Mouse (Mus musculus) limb, embryonic 13.5 days (tissue): ENCODE data around the gene Fbxo44. TPM values are rescaled to one million over a fixed set of nuclear protein-coding genes. Genes with fewer than 3 reads are reported as not detected.
"Not testable (repeated sequence)": the region's sequence is repeated elsewhere in the genome, so short reads cannot be mapped to it uniquely, and the experiment has no call there.

Experiments
- ATAC-seq: fragments of 200-750 bp; cut with Nextera tagmentation; 2 replicates; pipeline ENCODE4 v1.8.0; 2017; ENCODE audit warnings: low read depth, moderate number of reproducible peaks, moderate TSS enrichment; ENCODE audit not compliant: low FRiP score
- H3K27ac ChIP-seq: fragments of 300-500 bp; sonication (generic); 2 replicates; pipeline ENCODE4 v1.5.1; 2015; ENCODE audit warnings: inconsistent platforms, mild to moderate bottlenecking, moderate library complexity
- H3K27me3 ChIP-seq: fragments of 300-500 bp; sonication (generic); 2 replicates; pipeline ENCODE4 v1.6.1; 2015; ENCODE audit warnings: mild to moderate bottlenecking, inconsistent platforms
- H3K36me3 ChIP-seq: fragments of 300-500 bp; sonication (generic); 2 replicates; pipeline ENCODE4 v1.6.1; 2015; ENCODE audit warnings: inconsistent platforms, mild to moderate bottlenecking, moderate library complexity
- H3K4me1 ChIP-seq: fragments of 300-500 bp; sonication (generic); 2 replicates; pipeline ENCODE4 v1.6.1; 2015; ENCODE audit warnings: inconsistent platforms
- H3K4me2 ChIP-seq: fragments of 300-500 bp; sonication (generic); replicated peaks from 2 replicates; pipeline ENCODE4 v1.6.1; 2015; ENCODE audit warnings: inconsistent platforms, mild to moderate bottlenecking, moderate library complexity
- H3K4me3 ChIP-seq: fragments of 300-500 bp; sonication (generic); 2 replicates; pipeline ENCODE4 v1.5.1; 2015; ENCODE audit warnings: moderate library complexity, mild to moderate bottlenecking, inconsistent platforms
- H3K9ac ChIP-seq: fragments of 300-500 bp; sonication (generic); 2 replicates; pipeline ENCODE4 v1.6.1; 2015; ENCODE audit warnings: mild to moderate bottlenecking, inconsistent platforms
- H3K9me3 ChIP-seq: fragments of 300-500 bp; sonication (generic); 2 replicates; pipeline ENCODE4 v1.6.1; 2016; ENCODE audit warnings: inconsistent platforms
- WGBS: fragments of 180-500 bp; shearing (Covaris S2); methylation state at CpG from one replicate; pipeline ENCODE4 v1.1.7; 2015; 5-methylcytosine and 5-hydroxymethylcytosine counted together
- polyA plus RNA-seq: library from polyadenylated mRNA; unstranded; fragments of >200 nt; fragmentation: Nextera tagmentation; extraction: Ambion mirVana; gene quantifications from 2 replicates; pipeline ENCODE4 v1.2.1, GENCODE M21; 2015

The Fbxo44 gene
- polyA plus RNA-seq, 1 experiment from 2014 or later: 14.6 TPM

DNA sequence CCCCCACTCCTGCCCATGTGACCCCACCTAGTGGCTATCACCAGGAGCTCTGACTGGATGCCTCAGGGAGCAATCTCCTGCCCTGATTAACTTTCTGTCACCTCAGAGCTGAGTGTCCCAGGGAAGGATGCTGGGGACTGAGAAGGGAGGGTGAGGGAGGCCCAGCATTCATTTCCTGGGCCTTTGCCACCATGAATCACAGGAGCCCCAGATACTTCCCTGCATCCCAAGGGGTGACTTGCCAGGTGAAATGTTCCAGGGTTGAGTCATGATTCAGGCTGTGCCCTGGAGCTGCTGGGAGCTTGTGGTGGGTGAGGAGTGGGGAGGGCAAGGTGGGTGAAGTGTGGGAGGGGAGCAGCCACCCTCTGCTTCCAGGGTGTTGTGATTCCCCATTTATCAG, 17.4 kb upstream of the Fbxo44 start:
- Histone ChIP-seq H3K27ac (no peak overlapping the region), H3K9ac (no peak overlapping the region), H3K27me3 (peaks cover 69% of the 10 kb centered on the region), H3K4me2 (no peak overlapping the region), H3K9me3 (no peaks in the 10 kb centered on the region), H3K36me3 (no peaks in the 10 kb centered on the region), H3K4me1 (peaks cover 7% of the 10 kb centered on the region), H3K4me3 (no peak overlapping the region)
- no peak for ATAC-seq

DNA sequence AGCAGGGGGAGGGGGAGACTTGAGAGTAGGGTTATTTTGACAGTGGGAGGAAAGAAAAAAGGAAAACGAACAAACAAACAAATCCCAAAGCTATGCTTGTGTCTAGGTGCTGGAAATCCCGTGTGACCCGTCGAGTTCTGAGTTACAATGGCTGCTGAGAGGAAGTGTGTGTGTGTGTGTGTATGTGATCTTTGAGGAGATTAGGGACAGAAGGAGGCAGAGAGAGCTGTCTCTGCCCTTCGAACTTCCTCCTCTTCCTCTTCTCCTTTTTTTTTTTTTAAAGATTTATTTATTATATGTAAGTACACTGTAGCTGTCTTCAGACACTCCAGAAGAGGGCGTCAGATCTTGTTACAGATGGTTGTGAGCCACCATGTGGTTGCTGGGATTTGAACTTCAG, 16.3 kb upstream of the Fbxo44 start:
- not testable (repeated sequence) for ATAC-seq, H3K9ac ChIP-seq, H3K4me3 ChIP-seq, H3K4me1 ChIP-seq, H3K4me2 ChIP-seq, H3K9me3 ChIP-seq, H3K27ac ChIP-seq, H3K36me3 ChIP-seq
- 72% methylated on average over 5 of the region's 6 CpGs for WGBS
- H3K27me3 ChIP-seq: peaks cover 77% of the 10 kb centered on the region

DNA sequence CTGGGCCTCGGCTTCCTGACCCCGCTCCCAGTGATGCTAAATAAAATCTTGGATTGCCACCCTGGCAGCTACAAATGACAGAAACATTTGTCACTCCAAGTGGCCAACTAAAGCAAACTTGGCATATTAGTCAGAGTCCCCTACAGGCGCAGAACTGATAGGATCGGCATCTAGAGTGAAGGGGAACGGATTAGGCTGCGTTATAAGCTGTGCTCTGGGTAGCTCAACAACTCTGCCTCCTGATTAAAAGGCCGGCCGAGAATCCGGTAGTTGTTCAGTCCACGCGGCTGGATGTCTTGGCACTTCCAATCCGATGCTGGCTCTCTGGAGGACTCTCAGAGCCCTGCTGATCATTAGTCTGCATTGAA, 14.2 kb upstream of the Fbxo44 start:
- no peak for ATAC-seq
- Histone ChIP-seq H3K4me3 (no peak overlapping the region), H3K4me2 (peak overlapping the region; percentile 45; the same call in 1 of the 2 replicates), H3K36me3 (no peaks in the 10 kb centered on the region), H3K9me3 (no peaks in the 10 kb centered on the region), H3K9ac (no peak overlapping the region), H3K4me1 (peaks cover 7% of the 10 kb centered on the region), H3K27ac (no peak overlapping the region), H3K27me3 (peaks cover 93% of the 10 kb centered on the region)
- 16% methylated on average over 12 of the region's 12 CpGs for WGBS

DNA sequence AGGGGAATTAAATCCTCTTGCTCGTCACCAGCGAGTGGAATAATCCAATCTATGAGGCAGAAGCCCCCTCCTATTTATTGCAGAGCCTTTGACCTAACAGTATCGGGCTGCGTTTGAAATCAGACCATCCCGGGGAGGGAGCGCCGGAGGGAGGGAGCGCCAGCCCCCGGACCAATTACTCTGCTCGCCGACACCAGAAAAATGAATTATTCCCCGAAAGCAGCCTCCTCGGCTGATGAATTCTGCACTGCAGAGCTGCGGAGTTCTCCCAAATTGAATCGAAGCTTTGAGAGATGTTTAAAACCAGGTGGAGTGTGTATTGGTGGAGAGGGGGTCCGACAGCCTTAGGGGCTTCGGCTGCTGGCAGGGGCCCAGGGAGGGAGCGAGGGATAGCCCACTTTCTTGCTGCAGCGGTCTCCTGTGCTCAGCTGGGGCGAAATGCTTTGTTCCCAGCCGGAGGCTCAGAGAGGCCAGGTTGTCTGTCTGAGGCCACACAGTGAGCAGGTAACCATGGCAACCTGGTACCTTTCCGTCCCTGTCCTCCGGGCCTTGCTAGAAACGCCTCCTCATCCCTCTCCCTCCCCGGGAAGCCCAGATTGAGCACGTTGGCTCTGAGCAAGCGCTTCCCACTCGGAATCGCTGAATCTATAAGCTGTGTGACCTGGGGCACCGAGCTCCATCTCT, 13.7 kb upstream of the Fbxo44 start:
- WGBS: under 1% methylated on average over 30 of the region's 30 CpGs
- ATAC-seq: no peak
- H3K9ac ChIP-seq: no peak overlapping the region; the same call in 1 of the 2 replicates
- peaks cover 91% of the 10 kb centered on the region for H3K27me3 ChIP-seq
- H3K4me3 ChIP-seq: peak overlapping the region; percentile 22
- no peak overlapping the region for H3K27ac ChIP-seq
- peak overlapping the region; percentile 45 for H3K4me2 ChIP-seq
- H3K9me3 ChIP-seq: no peaks in the 10 kb centered on the region
- H3K4me1 ChIP-seq: peaks cover 7% of the 10 kb centered on the region
- H3K36me3 ChIP-seq: no peaks in the 10 kb centered on the region

DNA sequence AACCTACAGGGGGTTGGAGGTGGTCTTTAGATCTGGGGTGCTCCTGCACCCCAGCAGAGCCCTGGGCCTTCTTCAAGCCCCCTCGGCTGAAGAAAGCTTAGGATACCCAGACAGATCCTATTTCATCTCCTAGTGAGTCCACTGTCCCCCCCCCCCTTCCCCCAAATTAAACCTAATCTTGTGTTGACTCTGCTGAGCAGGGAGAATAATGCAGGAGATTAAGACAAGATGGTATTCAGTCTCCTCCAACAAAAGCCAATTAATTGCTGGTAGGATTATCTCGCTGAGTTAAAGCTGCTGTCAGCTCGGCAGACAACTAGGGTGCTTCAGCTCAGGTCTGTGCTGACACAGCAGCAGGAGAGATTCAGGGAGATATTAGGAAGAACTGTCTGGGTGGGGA, 11.0 kb upstream of the Fbxo44 start:
- H3K36me3 ChIP-seq: no peaks in the 10 kb centered on the region
- no peak for ATAC-seq
- H3K9me3 ChIP-seq: no peaks in the 10 kb centered on the region
- H3K27me3 ChIP-seq: peaks cover 90% of the 10 kb centered on the region
- no peak overlapping the region for H3K4me2 ChIP-seq
- H3K4me3 ChIP-seq: no peak overlapping the region
- no peak overlapping the region for H3K9ac ChIP-seq
- H3K4me1 ChIP-seq: peaks cover 14% of the 10 kb centered on the region
- H3K27ac ChIP-seq: no peak overlapping the region
- WGBS: 55% methylated on average over 3 of the region's 3 CpGs

DNA sequence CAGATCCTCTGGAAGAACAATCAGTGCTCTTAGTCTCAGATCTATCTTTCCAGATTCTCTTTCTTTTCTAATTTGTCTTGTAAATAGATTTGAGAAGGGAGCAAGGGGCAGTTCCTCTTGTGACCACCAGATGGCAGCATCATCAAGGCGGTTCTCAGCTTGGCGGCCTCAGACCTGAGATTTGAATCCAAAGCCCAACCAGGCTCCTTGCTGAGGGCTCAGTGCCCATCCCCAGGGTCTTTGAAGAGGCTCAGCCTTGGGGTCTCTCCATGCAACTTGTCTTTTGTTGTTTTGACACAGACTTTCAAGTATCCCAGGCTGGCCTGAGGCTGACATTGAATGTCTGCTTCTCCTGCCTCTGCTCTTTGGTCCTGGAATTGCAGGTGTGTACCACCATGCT, 10.6 kb upstream of the Fbxo44 start:
- peaks cover 18% of the 10 kb centered on the region for H3K4me1 ChIP-seq
- H3K9ac ChIP-seq: no peak overlapping the region
- WGBS: 0% methylated on average over 2 of the region's 2 CpGs
- ATAC-seq: no peak
- peaks cover 90% of the 10 kb centered on the region for H3K27me3 ChIP-seq
- H3K4me3 ChIP-seq: no peak overlapping the region
- H3K4me2 ChIP-seq: no peak overlapping the region
- no peak overlapping the region for H3K27ac ChIP-seq
- no peaks in the 10 kb centered on the region for H3K36me3 ChIP-seq
- H3K9me3 ChIP-seq: no peaks in the 10 kb centered on the region

DNA sequence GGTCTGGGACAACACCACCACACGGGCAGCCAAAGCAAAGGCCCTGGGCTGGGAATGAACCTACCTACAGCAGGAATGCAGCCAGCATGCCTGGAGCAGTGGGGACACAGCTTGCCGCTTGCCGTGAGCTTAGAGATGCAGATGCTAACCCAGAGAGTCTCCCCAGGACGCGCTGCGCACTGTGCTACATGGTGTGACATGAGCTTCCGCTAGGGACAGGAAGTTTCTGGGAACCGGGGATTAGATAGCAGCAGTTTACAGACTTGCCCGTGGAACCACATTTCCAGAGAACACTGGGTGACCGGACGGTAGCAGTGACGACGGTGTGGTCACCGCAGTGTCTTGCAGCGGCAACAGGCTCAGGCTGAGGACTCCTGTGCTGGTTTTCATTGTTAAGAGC, 9.3 kb upstream of the Fbxo44 start:
- Histone ChIP-seq H3K4me1 (peaks cover 27% of the 10 kb centered on the region), H3K27me3 (peaks cover 90% of the 10 kb centered on the region), H3K27ac (no peak overlapping the region), H3K4me2 (no peak overlapping the region), H3K9me3 (no peaks in the 10 kb centered on the region), H3K9ac (no peak overlapping the region), H3K36me3 (no peaks in the 10 kb centered on the region), H3K4me3 (no peak overlapping the region)
- WGBS: 21% methylated on average over 15 of the region's 15 CpGs
- ATAC-seq: no peak

DNA sequence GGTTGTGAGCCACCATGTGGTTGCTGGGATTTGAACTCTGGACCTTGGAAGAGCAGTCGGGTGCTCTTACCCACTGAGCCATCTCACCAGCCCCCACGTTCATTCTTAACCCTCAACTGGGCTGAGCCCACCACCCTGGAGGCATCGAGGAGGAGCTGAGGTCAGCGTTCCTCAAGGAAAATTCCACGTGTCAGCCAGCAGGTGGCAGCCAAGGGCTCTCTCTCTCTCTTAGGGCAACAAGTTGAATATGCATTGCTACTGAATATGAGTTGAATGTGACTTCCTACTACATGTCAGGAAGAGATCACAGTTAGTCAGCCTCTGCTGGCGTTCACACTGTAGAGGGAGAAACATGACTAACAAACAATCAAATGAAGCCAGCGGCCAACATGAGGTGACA, 8.0 kb upstream of the Fbxo44 start:
- Histone ChIP-seq H3K27me3 (peaks cover 90% of the 10 kb centered on the region), H3K4me2 (no peak overlapping the region), H3K4me1 (peaks cover 28% of the 10 kb centered on the region), H3K9ac (no peak overlapping the region), H3K27ac (no peak overlapping the region), H3K9me3 (no peaks in the 10 kb centered on the region), H3K36me3 (no peaks in the 10 kb centered on the region), H3K4me3 (no peak overlapping the region)
- WGBS: 23% methylated on average over 7 of the region's 7 CpGs
- no peak for ATAC-seq

DNA sequence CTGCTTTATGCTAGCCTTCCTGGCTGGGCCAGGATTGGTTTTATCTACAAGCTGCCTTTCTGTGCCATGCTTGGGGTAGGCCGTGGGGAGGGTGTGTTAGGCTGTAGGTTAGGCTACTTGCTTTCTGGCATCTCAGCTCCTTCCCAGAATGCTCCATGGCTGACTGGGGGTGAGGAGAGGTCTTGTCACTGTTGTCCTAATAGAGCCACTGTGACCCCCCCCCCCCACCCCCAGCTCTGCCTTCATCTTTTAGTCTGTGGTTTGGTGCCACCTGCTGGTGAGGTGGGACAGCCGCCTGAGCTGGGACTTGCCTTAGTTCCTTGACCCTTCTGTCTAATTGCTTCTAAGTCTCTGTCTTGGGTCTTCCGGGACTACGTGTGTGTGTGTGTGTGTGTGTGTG, 6.7 kb upstream of the Fbxo44 start:
- H3K4me2 ChIP-seq: peak overlapping the region; percentile 44
- 0 out of 2 replicates have a peak overlapping the region, but pooled peaks have one; percentile 19 for H3K4me3 ChIP-seq
- H3K9me3 ChIP-seq: no peaks in the 10 kb centered on the region
- H3K9ac ChIP-seq: no peak overlapping the region
- peaks cover 90% of the 10 kb centered on the region for H3K27me3 ChIP-seq
- WGBS: 20% methylated on average over 4 of the region's 4 CpGs
- no peak for ATAC-seq
- no peaks in the 10 kb centered on the region for H3K36me3 ChIP-seq
- H3K4me1 ChIP-seq: peaks cover 28% of the 10 kb centered on the region
- H3K27ac ChIP-seq: no peak overlapping the region

DNA sequence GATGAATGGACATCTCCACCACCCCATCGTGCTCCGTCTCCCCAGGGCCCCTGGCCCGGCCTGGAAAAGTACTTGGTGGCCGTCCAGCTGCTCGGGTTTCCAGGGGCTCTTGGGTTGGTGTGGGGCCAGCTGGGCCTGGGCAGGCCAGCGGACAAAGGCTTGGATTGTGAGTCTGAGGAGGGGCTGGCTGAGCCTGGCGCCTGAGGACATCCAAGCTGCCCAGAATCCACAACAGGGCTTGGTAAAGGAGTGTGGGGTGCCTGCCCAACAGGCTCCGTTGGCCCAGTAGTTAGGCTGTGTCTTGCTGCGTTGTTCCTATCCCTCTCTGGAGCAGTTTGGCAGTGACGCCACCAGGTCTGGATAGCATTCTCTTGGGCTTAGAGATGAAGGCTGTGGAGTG, 6.1 kb upstream of the Fbxo44 start:
- H3K4me2 ChIP-seq: peak overlapping the region; percentile 44
- no peak for ATAC-seq
- 5% methylated on average over 10 of the region's 10 CpGs for WGBS

DNA sequence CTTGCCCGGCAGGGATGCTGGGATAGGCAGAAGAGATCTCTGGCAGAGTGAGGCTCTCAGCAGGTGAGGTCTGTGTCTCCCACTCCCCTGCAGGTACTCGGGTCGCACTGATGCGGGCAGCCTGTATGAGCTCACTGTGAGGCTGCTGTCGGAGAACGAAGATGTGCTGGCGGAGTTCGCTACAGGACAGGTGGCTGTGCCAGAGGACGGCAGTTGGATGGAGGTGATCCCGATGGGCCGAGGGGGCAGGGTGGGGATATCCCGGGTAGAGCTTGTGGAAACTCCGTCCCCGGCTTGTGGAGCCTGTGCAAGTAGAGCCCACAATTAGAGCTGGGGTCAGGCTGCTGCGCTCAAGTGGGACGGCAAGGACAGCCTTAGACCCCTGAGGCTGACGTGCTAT, 5.3 kb upstream of the Fbxo44 start:
- no peak overlapping the region for H3K27ac ChIP-seq
- 8% methylated on average over 17 of the region's 17 CpGs for WGBS
- peaks cover 92% of the 10 kb centered on the region for H3K27me3 ChIP-seq
- no peak for ATAC-seq
- H3K36me3 ChIP-seq: no peaks in the 10 kb centered on the region
- no peak overlapping the region for H3K4me3 ChIP-seq
- H3K4me1 ChIP-seq: peaks cover 37% of the 10 kb centered on the region
- no peaks in the 10 kb centered on the region for H3K9me3 ChIP-seq
- H3K4me2 ChIP-seq: no peak overlapping the region
- H3K9ac ChIP-seq: no peak overlapping the region

More for the DNA sequence above, 6.1 kb upstream of the Fbxo44 start:
- Histone ChIP-seq H3K4me1 (peaks cover 28% of the 10 kb centered on the region), H3K36me3 (no peaks in the 10 kb centered on the region), H3K27ac (no peak overlapping the region), H3K9ac (peak overlapping the region; percentile 25; the same call in 1 of the 2 replicates), H3K27me3 (peaks cover 90% of the 10 kb centered on the region), H3K9me3 (no peaks in the 10 kb centered on the region), H3K4me3 (0 out of 2 replicates have a peak overlapping the region, but pooled peaks have one; percentile 19)

DNA sequence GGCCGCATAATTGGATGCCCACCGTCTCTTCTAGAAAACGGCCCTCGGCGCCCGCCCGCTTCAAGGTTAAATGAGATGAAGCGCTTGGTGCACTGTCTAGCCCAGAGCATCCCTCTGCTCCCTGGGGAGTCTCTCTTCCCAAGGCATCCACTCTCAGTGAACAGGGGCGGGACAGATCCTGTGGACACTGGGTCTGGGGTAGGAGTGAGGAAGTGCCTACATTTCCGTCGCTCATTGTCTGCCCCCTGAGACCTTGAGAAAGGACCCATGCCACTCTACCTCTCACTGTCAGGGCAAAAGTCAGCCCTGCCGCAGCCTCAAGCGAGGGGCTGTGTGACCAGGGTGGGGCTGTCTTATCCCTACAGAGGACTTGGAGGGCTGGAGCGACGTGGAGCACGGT, 4.2 kb upstream of the Fbxo44 start:
- H3K9me3 ChIP-seq: no peaks in the 10 kb centered on the region
- H3K27ac ChIP-seq: no peak overlapping the region
- peak overlapping the region; percentile 37 for H3K4me3 ChIP-seq
- under 1% methylated on average over 16 of the region's 16 CpGs for WGBS
- H3K4me2 ChIP-seq: peak overlapping the region; percentile 66
- no peaks in the 10 kb centered on the region for H3K36me3 ChIP-seq
- peaks cover 88% of the 10 kb centered on the region for H3K27me3 ChIP-seq
- ATAC-seq: no peak
- no peak overlapping the region for H3K9ac ChIP-seq
- H3K4me1 ChIP-seq: peaks cover 40% of the 10 kb centered on the region

DNA sequence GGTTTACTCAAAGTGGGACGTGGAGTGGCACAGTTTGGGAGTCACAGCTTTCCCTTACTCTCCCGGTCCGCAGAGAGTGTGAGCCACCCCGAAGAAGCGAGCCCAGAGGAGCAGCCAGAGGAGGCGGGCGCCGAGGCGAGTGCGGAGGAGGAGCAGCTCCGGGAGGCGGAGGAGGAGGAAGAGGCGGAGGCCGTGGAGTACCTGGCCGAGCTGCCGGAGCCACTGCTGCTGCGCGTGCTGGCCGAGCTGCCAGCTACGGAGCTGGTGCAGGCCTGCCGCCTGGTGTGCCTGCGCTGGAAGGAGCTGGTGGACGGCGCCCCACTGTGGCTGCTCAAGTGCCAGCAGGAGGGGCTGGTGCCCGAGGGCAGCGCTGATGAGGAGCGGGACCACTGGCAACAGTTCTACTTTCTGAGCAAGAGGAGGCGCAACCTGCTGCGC, 3.7 kb upstream of the Fbxo44 start:
- no peaks in the 10 kb centered on the region for H3K9me3 ChIP-seq
- ATAC-seq: peak; percentile 4; the same call in 1 of the 2 replicates
- H3K4me1 ChIP-seq: peaks cover 45% of the 10 kb centered on the region
- peak overlapping the region; percentile 37 for H3K4me3 ChIP-seq
- peak overlapping the region; percentile 43; the same call in 1 of the 2 replicates for H3K9ac ChIP-seq
- H3K36me3 ChIP-seq: no peaks in the 10 kb centered on the region
- H3K27ac ChIP-seq: no peak overlapping the region
- under 1% methylated on average over 28 of the region's 29 CpGs for WGBS
- H3K4me2 ChIP-seq: peak overlapping the region; percentile 66
- peaks cover 85% of the 10 kb centered on the region for H3K27me3 ChIP-seq
